Mouse (Mus musculus): ENCODE results near the gene Shank2.

DNA sequence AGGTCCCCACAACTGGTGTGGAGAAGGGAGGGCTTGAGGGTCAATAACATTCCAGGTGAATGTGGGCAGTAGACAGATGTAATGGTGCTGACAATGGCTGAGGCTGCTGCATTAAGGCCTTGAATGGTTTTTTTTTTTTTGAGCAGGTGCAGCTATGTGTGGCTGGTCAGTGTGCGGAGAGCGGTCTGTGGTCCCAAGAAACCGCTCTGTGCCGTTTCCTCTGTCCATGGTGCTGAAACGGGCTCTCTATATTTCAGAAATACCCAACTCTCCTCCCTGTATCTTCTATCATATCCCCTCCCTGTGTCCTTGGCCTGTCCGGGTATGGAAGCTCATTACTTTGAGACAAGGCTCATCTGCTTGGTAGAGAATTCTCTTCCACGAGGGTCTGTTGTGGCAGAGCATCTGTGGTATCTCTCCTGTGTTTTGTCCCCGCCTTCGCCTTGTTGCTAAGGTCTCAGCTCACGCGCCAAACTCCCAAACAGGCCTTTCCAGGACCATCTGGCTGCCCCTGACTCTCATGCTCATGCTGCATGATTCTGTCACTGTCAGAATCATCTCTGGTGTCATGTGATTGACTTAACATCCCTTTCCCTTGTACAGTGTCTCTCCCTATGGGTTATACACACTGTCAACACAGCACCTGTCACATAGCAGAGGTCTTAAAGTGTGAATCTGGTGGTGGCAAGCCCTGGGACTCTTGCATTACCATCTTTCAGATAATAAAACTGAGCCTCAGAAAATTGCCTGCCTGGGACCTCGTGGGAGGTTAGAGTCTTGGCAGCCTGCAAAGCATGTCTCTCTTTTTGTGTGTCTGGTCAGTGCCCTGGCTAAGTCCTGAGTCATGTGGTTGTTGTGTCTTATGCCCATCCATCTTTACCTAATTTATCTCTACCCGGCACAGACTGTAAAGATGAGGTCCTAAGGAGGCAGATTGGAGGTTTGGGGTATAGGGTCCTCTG lies 292.8 kb downstream of the Shank2 start:
- TF ChIP-seq CTCF (IDR thresholded peaks at IDR 0.05; ENCODE audit: low read depth), result no peak
- TF ChIP-seq EP300 (optimal IDR thresholded peaks at IDR 0.05), result no peak
